Mouse (Mus musculus): Measurements from ENCODE around the gene Ambra1. TPM values are rescaled to one million over a fixed set of nuclear protein-coding genes. Genes with fewer than 3 reads are reported as not detected.

The Ambra1 gene
- polyA plus RNA-seq, 1 experiment from 2014 or later = 23.9 TPM

- Histone ChIP-seq H3K36me3 (peaks cover 45% of the 10 kb centered on the region), H3K27ac (no peak overlapping the region), H3K4me2 (replicated peaks) (no peak overlapping the region), H3K27me3 (replicated peaks) (no peaks in the 10 kb centered on the region), H3K9me3 (no peaks in the 10 kb centered on the region), H3K4me3 (no peak overlapping the region), H3K9ac (no peak overlapping the region), H3K4me1 (no peaks in the 10 kb centered on the region)
- no peak for ATAC-seq (ENCODE audit: low FRiP score, low read depth)
- 95% methylated on average over 17 of the region's 17 CpGs for WGBS
Observed at GRCm38 (mm10) chr2:91771921-91772705, 42.2 kb downstream of the Ambra1 start.

DNA sequence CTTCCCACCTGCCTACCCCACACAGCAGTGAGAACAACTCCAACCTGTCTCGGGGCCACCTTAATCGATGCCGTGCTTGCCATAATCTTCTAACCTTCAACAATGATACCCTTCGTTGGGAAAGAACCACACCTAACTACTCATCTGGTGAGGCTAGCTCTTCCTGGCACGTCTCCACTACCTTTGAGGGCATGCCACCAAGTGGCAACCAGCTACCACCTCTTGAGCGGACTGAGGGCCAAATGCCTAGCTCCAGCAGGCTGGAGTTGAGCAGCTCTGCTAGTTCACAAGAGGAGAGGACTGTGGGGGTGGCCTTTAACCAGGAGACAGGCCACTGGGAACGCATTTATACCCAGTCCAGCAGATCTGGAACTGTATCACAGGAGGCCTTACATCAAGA is 43.4 kb downstream of the Ambra1 start:
- Histone ChIP-seq H3K4me3 (no peak overlapping the region), H3K27ac (no peak overlapping the region), H3K4me2 (replicated peaks) (no peak overlapping the region), H3K9me3 (no peaks in the 10 kb centered on the region), H3K4me1 (no peaks in the 10 kb centered on the region), H3K9ac (no peak overlapping the region), H3K36me3 (peaks cover 40% of the 10 kb centered on the region), H3K27me3 (replicated peaks) (no peaks in the 10 kb centered on the region)
- no peak for ATAC-seq (ENCODE audit: low FRiP score, low read depth)
- WGBS = 95% methylated on average over 7 of the region's 7 CpGs

GRCm38 (mm10) chr2:91779166-91779565 is 49.2 kb downstream of the Ambra1 start:
- no peaks in the 10 kb centered on the region for H3K27me3 ChIP-seq (replicated peaks)
- H3K27ac ChIP-seq = no peak overlapping the region
- no peak overlapping the region for H3K4me3 ChIP-seq
- no peaks in the 10 kb centered on the region for H3K36me3 ChIP-seq
- ATAC-seq (ENCODE audit: low FRiP score, low read depth) = no peak
- no peak overlapping the region for H3K4me2 ChIP-seq (replicated peaks)
- WGBS = 69% methylated on average over 3 of the region's 3 CpGs
- H3K9ac ChIP-seq = no peak overlapping the region
- no peaks in the 10 kb centered on the region for H3K4me1 ChIP-seq
- no peaks in the 10 kb centered on the region for H3K9me3 ChIP-seq

DNA sequence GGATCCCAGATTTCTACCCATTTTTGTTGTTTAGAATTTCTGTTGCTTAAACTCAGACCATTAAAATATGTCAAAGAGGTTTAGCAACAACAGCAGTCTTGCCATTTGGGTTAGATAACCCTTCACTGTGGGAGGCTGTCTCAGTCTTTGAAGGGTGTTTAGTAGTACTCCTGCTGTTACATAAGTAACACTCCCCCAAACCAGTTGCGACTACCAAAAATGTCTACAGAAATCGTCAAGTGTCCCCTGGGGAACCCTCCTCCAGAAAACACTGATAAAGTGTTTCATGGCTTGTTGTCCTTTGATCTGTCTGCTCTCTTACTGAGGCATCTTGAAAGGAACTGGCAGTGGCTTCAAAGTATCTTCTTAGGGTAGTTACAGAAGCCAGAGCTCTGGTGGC is 61.7 kb downstream of the Ambra1 start:
- WGBS = 26% methylated on average over 2 of the region's 2 CpGs
- H3K4me3 ChIP-seq = no peak overlapping the region
- H3K27me3 ChIP-seq (replicated peaks) = no peaks in the 10 kb centered on the region
- H3K4me2 ChIP-seq (replicated peaks) = no peak overlapping the region
- no peaks in the 10 kb centered on the region for H3K36me3 ChIP-seq
- no peak overlapping the region for H3K27ac ChIP-seq
- no peak overlapping the region for H3K9ac ChIP-seq
- no peaks in the 10 kb centered on the region for H3K9me3 ChIP-seq
- H3K4me1 ChIP-seq = no peaks in the 10 kb centered on the region
- no peak for ATAC-seq (ENCODE audit: low FRiP score, low read depth)

- no peaks in the 10 kb centered on the region for H3K4me1 ChIP-seq
- H3K27ac ChIP-seq = no peak overlapping the region
- no peaks in the 10 kb centered on the region for H3K9me3 ChIP-seq
- no peak overlapping the region for H3K9ac ChIP-seq
- no peaks in the 10 kb centered on the region for H3K27me3 ChIP-seq (replicated peaks)
- no peak for ATAC-seq (ENCODE audit: low FRiP score, low read depth)
- no peaks in the 10 kb centered on the region for H3K36me3 ChIP-seq
- 86% methylated on average over 1 of the region's 1 CpGs for WGBS
- H3K4me3 ChIP-seq = no peak overlapping the region
- no peak overlapping the region for H3K4me2 ChIP-seq (replicated peaks)
Observed at GRCm38 (mm10) chr2:91792346-91792745, 62.4 kb downstream of the Ambra1 start.

DNA sequence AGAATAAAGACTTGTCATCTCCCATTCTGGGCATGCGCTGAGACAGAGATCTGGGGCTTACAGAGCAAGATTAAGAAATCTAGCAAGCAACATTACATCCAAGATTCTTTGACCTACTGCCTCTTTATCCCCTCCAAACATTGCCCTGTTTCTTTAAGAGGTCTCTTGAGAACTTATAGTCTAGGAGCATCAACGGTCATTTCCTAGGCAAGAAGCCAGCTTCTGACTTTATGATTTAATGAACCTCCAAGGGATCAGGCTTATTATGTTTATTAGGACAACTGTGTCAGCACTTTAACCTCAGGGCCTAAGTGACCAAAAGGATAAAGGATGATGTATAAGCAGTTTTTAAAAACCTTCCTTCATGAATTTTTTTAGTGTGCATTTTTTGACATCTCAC is 64.5 kb downstream of the Ambra1 start:
- H3K9me3 ChIP-seq = no peaks in the 10 kb centered on the region
- no peaks in the 10 kb centered on the region for H3K27me3 ChIP-seq (replicated peaks)
- H3K4me2 ChIP-seq (replicated peaks) = no peak overlapping the region
- ATAC-seq (ENCODE audit: low FRiP score, low read depth) = no peak
- H3K9ac ChIP-seq = no peak overlapping the region
- no peak overlapping the region for H3K27ac ChIP-seq
- no peak overlapping the region for H3K4me3 ChIP-seq
- no peaks in the 10 kb centered on the region for H3K36me3 ChIP-seq
- WGBS = 68% methylated on average over 2 of the region's 2 CpGs
- H3K4me1 ChIP-seq = no peaks in the 10 kb centered on the region

DNA sequence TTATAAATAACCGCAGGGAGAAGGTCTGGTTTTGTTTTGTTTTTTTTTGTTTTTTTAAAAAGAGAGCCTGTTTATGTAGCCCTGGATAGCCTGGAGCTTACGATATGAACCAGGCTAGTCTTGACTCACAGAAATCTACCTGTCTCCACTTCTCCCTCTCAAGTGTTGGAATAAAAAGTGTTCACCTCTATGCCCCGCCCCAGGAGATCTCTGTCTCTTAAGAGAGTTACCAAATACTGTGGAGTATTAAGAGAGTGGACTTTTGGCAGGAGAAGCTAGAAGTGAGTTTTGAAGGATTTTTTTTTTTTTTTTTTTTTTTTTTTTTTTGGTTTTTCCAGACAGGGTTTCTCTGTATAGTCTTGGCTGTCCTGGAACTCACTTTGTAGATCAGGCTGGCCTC is 65.2 kb downstream of the Ambra1 start:
- ATAC-seq (ENCODE audit: low FRiP score, low read depth) = no peak
- no peaks in the 10 kb centered on the region for H3K4me1 ChIP-seq

GRCm38 (mm10) chr2:91811433-91811832 is 81.5 kb downstream of the Ambra1 start:
- Histone ChIP-seq H3K27ac (no peak overlapping the region), H3K9me3 (no peaks in the 10 kb centered on the region), H3K4me2 (replicated peaks) (no peak overlapping the region), H3K27me3 (replicated peaks) (no peaks in the 10 kb centered on the region), H3K4me1 (no peaks in the 10 kb centered on the region), H3K36me3 (peaks cover 10% of the 10 kb centered on the region; the same call in 1 of the 2 replicates), H3K4me3 (no peak overlapping the region), H3K9ac (no peak overlapping the region)
- 89% methylated on average over 6 of the region's 6 CpGs for WGBS
- no peak for ATAC-seq (ENCODE audit: low FRiP score, low read depth)

More for the DNA sequence above, 65.2 kb downstream of the Ambra1 start:
- no peak overlapping the region for H3K9ac ChIP-seq
- no peak overlapping the region for H3K4me2 ChIP-seq (replicated peaks)
- no peaks in the 10 kb centered on the region for H3K27me3 ChIP-seq (replicated peaks)
- no peak overlapping the region for H3K4me3 ChIP-seq
- no peaks in the 10 kb centered on the region for H3K9me3 ChIP-seq
- H3K27ac ChIP-seq = no peak overlapping the region
- 92% methylated on average over 3 of the region's 3 CpGs for WGBS
- H3K36me3 ChIP-seq = no peaks in the 10 kb centered on the region

GRCm38 (mm10) chr2:91816741-91817140 is 86.8 kb downstream of the Ambra1 start:
- Histone ChIP-seq H3K9me3 (no peaks in the 10 kb centered on the region), H3K9ac (no peak overlapping the region), H3K4me1 (no peaks in the 10 kb centered on the region), H3K27me3 (replicated peaks) (no peaks in the 10 kb centered on the region), H3K36me3 (no peaks in the 10 kb centered on the region), H3K4me2 (replicated peaks) (no peak overlapping the region), H3K4me3 (no peak overlapping the region), H3K27ac (no peak overlapping the region)
- ATAC-seq (ENCODE audit: low FRiP score, low read depth) = no peak

DNA sequence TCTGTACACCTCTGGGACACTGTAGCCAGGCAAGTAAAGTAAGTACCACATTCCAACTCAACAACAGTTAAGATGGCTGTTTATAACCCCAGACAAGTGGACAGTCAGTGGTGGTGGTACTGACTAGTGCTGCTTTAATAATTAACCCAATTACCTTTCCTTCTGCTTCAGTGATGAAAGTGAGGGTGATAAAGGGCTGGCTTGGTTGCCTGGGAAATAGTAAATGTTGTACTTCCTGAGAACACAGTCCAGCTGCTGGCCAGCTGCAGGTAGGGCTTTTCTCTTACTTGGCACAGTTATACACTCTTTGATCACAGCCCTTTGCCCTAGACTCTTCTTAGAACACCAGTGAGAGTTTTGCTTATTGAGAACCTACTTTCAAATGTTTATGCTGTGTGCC is 102.3 kb downstream of the Ambra1 start:
- no peaks in the 10 kb centered on the region for H3K4me1 ChIP-seq
- no peaks in the 10 kb centered on the region for H3K36me3 ChIP-seq
- no peak for ATAC-seq (ENCODE audit: low FRiP score, low read depth)
- H3K4me3 ChIP-seq = no peak overlapping the region
- H3K27me3 ChIP-seq (replicated peaks) = no peaks in the 10 kb centered on the region
- H3K27ac ChIP-seq = no peak overlapping the region
- H3K9ac ChIP-seq = no peak overlapping the region
- H3K4me2 ChIP-seq (replicated peaks) = no peak overlapping the region
- no peaks in the 10 kb centered on the region for H3K9me3 ChIP-seq

- no peak overlapping the region for H3K4me2 ChIP-seq (replicated peaks)
- H3K9me3 ChIP-seq = no peaks in the 10 kb centered on the region
- H3K9ac ChIP-seq = no peak overlapping the region
- no peak overlapping the region for H3K27ac ChIP-seq
- no peaks in the 10 kb centered on the region for H3K4me1 ChIP-seq
- 88% methylated on average over 1 of the region's 1 CpGs for WGBS
- no peaks in the 10 kb centered on the region for H3K27me3 ChIP-seq (replicated peaks)
- H3K36me3 ChIP-seq = no peaks in the 10 kb centered on the region
- no peak for ATAC-seq (ENCODE audit: low FRiP score, low read depth)
- H3K4me3 ChIP-seq = no peak overlapping the region
Observed at GRCm38 (mm10) chr2:91834272-91834671, 104.3 kb downstream of the Ambra1 start.

DNA sequence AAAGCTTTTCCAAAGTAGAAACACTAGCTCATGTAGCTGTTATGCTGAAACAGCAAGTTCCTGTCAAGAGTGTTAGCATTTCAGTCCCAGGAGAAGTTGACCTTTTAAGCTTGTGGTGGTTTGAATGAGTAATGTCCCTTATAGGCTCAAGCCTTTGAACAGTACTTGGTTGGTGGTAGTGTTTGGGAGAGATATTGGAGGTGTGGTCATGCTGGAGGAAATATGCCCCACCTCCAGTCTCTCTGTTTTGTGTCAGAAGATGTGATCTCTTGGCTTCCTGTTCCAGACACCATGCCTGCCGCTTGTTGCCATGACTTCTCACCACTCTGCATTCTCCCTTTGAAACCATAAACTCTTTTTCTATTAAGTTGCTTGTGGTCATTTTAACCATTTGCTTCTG is 105.1 kb downstream of the Ambra1 start:
- H3K9me3 ChIP-seq = no peaks in the 10 kb centered on the region
- no peak for ATAC-seq (ENCODE audit: low FRiP score, low read depth)
- H3K4me3 ChIP-seq = no peak overlapping the region
- no peak overlapping the region for H3K9ac ChIP-seq
- no peaks in the 10 kb centered on the region for H3K27me3 ChIP-seq (replicated peaks)
- H3K27ac ChIP-seq = no peak overlapping the region
- H3K4me1 ChIP-seq = no peaks in the 10 kb centered on the region
- H3K36me3 ChIP-seq = no peaks in the 10 kb centered on the region
- 86% methylated on average over 1 of the region's 1 CpGs for WGBS
- no peak overlapping the region for H3K4me2 ChIP-seq (replicated peaks)

DNA sequence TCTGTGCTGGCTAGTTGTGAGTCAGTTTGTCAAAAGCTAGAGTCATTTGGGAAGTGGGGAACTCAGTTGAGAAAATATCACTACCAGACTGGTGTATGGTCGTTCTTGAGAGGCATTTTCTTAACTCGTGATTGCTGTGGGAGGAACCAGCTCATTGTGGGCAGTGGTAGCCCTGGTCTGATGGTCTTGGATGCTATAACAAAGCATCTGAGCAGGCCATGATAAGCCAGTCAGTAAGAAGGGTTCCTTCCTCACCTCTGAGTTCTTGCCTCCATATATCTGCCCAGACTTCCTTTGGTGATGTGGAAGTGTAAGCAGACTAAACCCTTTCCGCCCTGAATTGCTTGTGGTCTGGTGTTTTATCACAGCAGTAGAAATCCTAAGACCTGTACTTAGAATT is 105.7 kb downstream of the Ambra1 start:
- Histone ChIP-seq H3K9me3 (no peaks in the 10 kb centered on the region), H3K4me1 (no peaks in the 10 kb centered on the region), H3K4me2 (replicated peaks) (no peak overlapping the region), H3K36me3 (no peaks in the 10 kb centered on the region), H3K27me3 (replicated peaks) (no peaks in the 10 kb centered on the region), H3K27ac (no peak overlapping the region), H3K9ac (no peak overlapping the region), H3K4me3 (no peak overlapping the region)
- no peak for ATAC-seq (ENCODE audit: low FRiP score, low read depth)
- 82% methylated on average over 3 of the region's 3 CpGs for WGBS

Measured in neural tube, embryonic 12.5 days (tissue).